Mouse (Mus musculus): ENCODE measurements around the gene Ankra2. TPM values are rescaled to one million over a fixed set of nuclear protein-coding genes. Genes with fewer than 3 reads are reported as not detected.

The Ankra2 gene
- 40.6 and 41.9 TPM in 2 replicates for polyA plus RNA-seq (2014; fragmentation: Nextera tagmentation; extraction: Ambion mirVana)

- DNase-seq (ENCODE audit: low spot score, missing footprints) (peak; percentile 100), ATAC-seq (ENCODE audit: low FRiP score) (peak; percentile 99)
- Histone ChIP-seq H3K9me3 (ENCODE audit: control insufficient read depth, low read length) (no peaks in the 10 kb centered on the region), H3K27ac (ENCODE audit: low read depth, low read length) (peak within 1 kb of the TSS; percentile 75), H3K36me3 (ENCODE audit: control insufficient read depth, insufficient read depth, low read length) (no peaks in the 10 kb centered on the region), H3K9ac (ENCODE audit: low read length) (peak within 1 kb of the TSS; percentile 88), H3K27me3 (ENCODE audit: control insufficient read depth, insufficient read depth, low read length) (no peaks in the 10 kb centered on the region), H3K4me2 (peak within 1 kb of the TSS; percentile 82), H3K4me3 (ENCODE audit: low read depth, low read length) (peak within 1 kb of the TSS; percentile 92), H3K4me1 (ENCODE audit: control insufficient read depth, insufficient read depth, low read length) (peaks cover 18% of the 10 kb centered on the region; the same call in 1 of the 2 replicates)
- WGBS, result under 1% methylated on average over 71 of the region's 71 CpGs
These were observed at the start of gene Ankra2, which contains the start of gene Utp15 for GRCm38 (mm10) chr13:98262636-98263457. Gene Ankra2 (plus strand): TSS chr13:98263074. Gene Utp15 (minus strand): TSS chr13:98263041.

- H3K9me3 ChIP-seq (ENCODE audit: control insufficient read depth, low read length), result no peaks in the 10 kb centered on the region
- no peak overlapping the region for H3K4me3 ChIP-seq (ENCODE audit: low read depth, low read length)
- no peak overlapping the region for H3K27ac ChIP-seq (ENCODE audit: low read depth, low read length)
- H3K9ac ChIP-seq (ENCODE audit: low read length), result no peak overlapping the region
- H3K36me3 ChIP-seq (ENCODE audit: control insufficient read depth, insufficient read depth, low read length), result no peaks in the 10 kb centered on the region
- H3K27me3 ChIP-seq (ENCODE audit: control insufficient read depth, insufficient read depth, low read length), result no peaks in the 10 kb centered on the region
- 41% methylated on average over 12 of the region's 12 CpGs for WGBS
- ATAC-seq (ENCODE audit: low FRiP score) (peak; percentile 40; the same call in 1 of the 2 replicates), DNase-seq (ENCODE audit: low spot score, missing footprints) (no peak)
- H3K4me2 ChIP-seq, result no peak overlapping the region
- H3K4me1 ChIP-seq (ENCODE audit: control insufficient read depth, insufficient read depth, low read length), result no peaks in the 10 kb centered on the region
These were observed 40.0 kb upstream of the Ankra2 start for GRCm38 (mm10) chr13:98222848-98223247.

GRCm38 (mm10) chr13:98226225-98226624, 36.6 kb upstream of the Ankra2 start:
- Histone ChIP-seq H3K27me3 (ENCODE audit: control insufficient read depth, insufficient read depth, low read length) (no peaks in the 10 kb centered on the region), H3K9me3 (ENCODE audit: control insufficient read depth, low read length) (no peaks in the 10 kb centered on the region), H3K4me2 (no peak overlapping the region), H3K4me1 (ENCODE audit: control insufficient read depth, insufficient read depth, low read length) (no peaks in the 10 kb centered on the region), H3K27ac (ENCODE audit: low read depth, low read length) (no peak overlapping the region), H3K9ac (ENCODE audit: low read length) (no peak overlapping the region), H3K4me3 (ENCODE audit: low read depth, low read length) (no peak overlapping the region), H3K36me3 (ENCODE audit: control insufficient read depth, insufficient read depth, low read length) (no peaks in the 10 kb centered on the region)
- 77% methylated on average over 2 of the region's 2 CpGs for WGBS
- ATAC-seq (ENCODE audit: low FRiP score) (no peak), DNase-seq (ENCODE audit: low spot score, missing footprints) (no peak)

- Histone ChIP-seq H3K27ac (ENCODE audit: low read depth, low read length) (no peak overlapping the region), H3K9me3 (ENCODE audit: control insufficient read depth, low read length) (no peaks in the 10 kb centered on the region), H3K4me3 (ENCODE audit: low read depth, low read length) (no peak overlapping the region), H3K4me1 (ENCODE audit: control insufficient read depth, insufficient read depth, low read length) (no peaks in the 10 kb centered on the region), H3K9ac (ENCODE audit: low read length) (no peak overlapping the region), H3K36me3 (ENCODE audit: control insufficient read depth, insufficient read depth, low read length) (no peaks in the 10 kb centered on the region), H3K4me2 (no peak overlapping the region), H3K27me3 (ENCODE audit: control insufficient read depth, insufficient read depth, low read length) (no peaks in the 10 kb centered on the region)
- DNase-seq (ENCODE audit: low spot score, missing footprints), result no peak
- 79% methylated on average over 1 of the region's 1 CpGs for WGBS
- no peak for ATAC-seq (ENCODE audit: low FRiP score)
These were observed 32.4 kb upstream of the Ankra2 start for GRCm38 (mm10) chr13:98230511-98230910.

- no peaks in the 10 kb centered on the region for H3K4me1 ChIP-seq (ENCODE audit: control insufficient read depth, insufficient read depth, low read length)
- H3K9me3 ChIP-seq (ENCODE audit: control insufficient read depth, low read length), result no peaks in the 10 kb centered on the region
- no peaks in the 10 kb centered on the region for H3K36me3 ChIP-seq (ENCODE audit: control insufficient read depth, insufficient read depth, low read length)
- no peak overlapping the region for H3K4me2 ChIP-seq
- H3K27ac ChIP-seq (ENCODE audit: low read depth, low read length), result no peak overlapping the region
- WGBS, result 82% methylated on average over 6 of the region's 6 CpGs
- H3K27me3 ChIP-seq (ENCODE audit: control insufficient read depth, insufficient read depth, low read length), result no peaks in the 10 kb centered on the region
- no peak for DNase-seq (ENCODE audit: low spot score, missing footprints)
- no peak overlapping the region for H3K4me3 ChIP-seq (ENCODE audit: low read depth, low read length)
- H3K9ac ChIP-seq (ENCODE audit: low read length), result no peak overlapping the region
- no peak for ATAC-seq (ENCODE audit: low FRiP score)
These were observed 27.4 kb upstream of the Ankra2 start for GRCm38 (mm10) chr13:98235451-98235850.

- H3K4me3 ChIP-seq (ENCODE audit: low read depth, low read length), result no peak overlapping the region
- H3K27me3 ChIP-seq (ENCODE audit: control insufficient read depth, insufficient read depth, low read length), result no peaks in the 10 kb centered on the region
- H3K4me2 ChIP-seq, result no peak overlapping the region
- H3K36me3 ChIP-seq (ENCODE audit: control insufficient read depth, insufficient read depth, low read length), result no peaks in the 10 kb centered on the region
- WGBS, result 21% methylated on average over 12 of the region's 12 CpGs
- no peak overlapping the region for H3K27ac ChIP-seq (ENCODE audit: low read depth, low read length)
- no peak overlapping the region for H3K9ac ChIP-seq (ENCODE audit: low read length)
- no peaks in the 10 kb centered on the region for H3K9me3 ChIP-seq (ENCODE audit: control insufficient read depth, low read length)
- DNase-seq (ENCODE audit: low spot score, missing footprints) (peak; percentile 98), ATAC-seq (ENCODE audit: low FRiP score) (no peak)
- no peaks in the 10 kb centered on the region for H3K4me1 ChIP-seq (ENCODE audit: control insufficient read depth, insufficient read depth, low read length)
These were observed 22.8 kb upstream of the Ankra2 start for GRCm38 (mm10) chr13:98239978-98240641.

GRCm38 (mm10) chr13:98241531-98242282, 21.2 kb upstream of the Ankra2 start:
- Histone ChIP-seq H3K9ac (ENCODE audit: low read length) (no peak overlapping the region), H3K27ac (ENCODE audit: low read depth, low read length) (no peak overlapping the region), H3K4me2 (no peak overlapping the region), H3K36me3 (ENCODE audit: control insufficient read depth, insufficient read depth, low read length) (no peaks in the 10 kb centered on the region), H3K4me1 (ENCODE audit: control insufficient read depth, insufficient read depth, low read length) (no peaks in the 10 kb centered on the region), H3K9me3 (ENCODE audit: control insufficient read depth, low read length) (no peaks in the 10 kb centered on the region), H3K27me3 (ENCODE audit: control insufficient read depth, insufficient read depth, low read length) (no peaks in the 10 kb centered on the region), H3K4me3 (ENCODE audit: low read depth, low read length) (no peak overlapping the region)
- DNase-seq (ENCODE audit: low spot score, missing footprints) (no peak), ATAC-seq (ENCODE audit: low FRiP score) (no peak)
- 77% methylated on average over 9 of the region's 9 CpGs for WGBS

- no peak for DNase-seq (ENCODE audit: low spot score, missing footprints)
- 73% methylated on average over 5 of the region's 5 CpGs for WGBS
These were observed 18.1 kb upstream of the Ankra2 start for GRCm38 (mm10) chr13:98244571-98245350.

More at GRCm38 (mm10) chr13:98244571-98245350, 18.1 kb upstream of the Ankra2 start:
- Histone ChIP-seq H3K27me3 (ENCODE audit: control insufficient read depth, insufficient read depth, low read length) (no peaks in the 10 kb centered on the region), H3K9me3 (ENCODE audit: control insufficient read depth, low read length) (no peaks in the 10 kb centered on the region), H3K4me2 (no peak overlapping the region), H3K4me1 (ENCODE audit: control insufficient read depth, insufficient read depth, low read length) (no peaks in the 10 kb centered on the region), H3K27ac (ENCODE audit: low read depth, low read length) (no peak overlapping the region), H3K9ac (ENCODE audit: low read length) (no peak overlapping the region), H3K36me3 (ENCODE audit: control insufficient read depth, insufficient read depth, low read length) (peaks cover 3% of the 10 kb centered on the region; the same call in 1 of the 2 replicates), H3K4me3 (ENCODE audit: low read depth, low read length) (no peak overlapping the region)
- no peak for ATAC-seq (ENCODE audit: low FRiP score)

All from midbrain, embryonic 11.5 days (tissue).